Mouse (Mus musculus): Measurements from ENCODE around the gene Bglap3. TPM values are rescaled to one million over a fixed set of nuclear protein-coding genes. Genes with fewer than 3 reads are reported as not detected.
A peak's percentile ranks its signal among the peaks of the same experiment; 100 is the strongest.

The Bglap3 gene
- polyA plus RNA-seq, 1 experiment from 2014 or later: 0.28 TPM

GRCm38 (mm10) chr3:88335436-88336053 lies 37.0 kb downstream of the Bglap3 start:
- under 1% methylated on average over 27 of the region's 27 CpGs for WGBS
- no peaks in the 10 kb centered on the region for H3K9me3 ChIP-seq (ENCODE audit: control insufficient read depth, low read length)
- H3K4me1 ChIP-seq (ENCODE audit: control insufficient read depth, insufficient read depth, low read length): peaks cover 14% of the 10 kb centered on the region
- H3K27ac ChIP-seq (ENCODE audit: low read depth, low read length): peak overlapping the region; percentile 89
- H3K9ac ChIP-seq (ENCODE audit: low read depth, low read length): peak overlapping the region; percentile 70
- peak overlapping the region; percentile 54 for H3K4me3 ChIP-seq (ENCODE audit: low read length)
- peak; percentile 30 for ATAC-seq (ENCODE audit: low FRiP score, low TSS enrichment)
- peaks cover 6% of the 10 kb centered on the region; the same call in 1 of the 2 replicates for H3K36me3 ChIP-seq (ENCODE audit: control insufficient read depth, insufficient read depth, low read length)
- H3K4me2 ChIP-seq (replicated peaks; ENCODE audit: low read depth, low read length): peak overlapping the region; percentile 50
- no peaks in the 10 kb centered on the region for H3K27me3 ChIP-seq (ENCODE audit: control insufficient read depth, insufficient read depth, low read length)

GRCm38 (mm10) chr3:88334902-88335435 lies 37.6 kb downstream of the Bglap3 start:
- 34% methylated on average over 3 of the region's 3 CpGs for WGBS
- ATAC-seq (ENCODE audit: low FRiP score, low TSS enrichment): no peak
- Histone ChIP-seq H3K4me2 (replicated peaks; ENCODE audit: low read depth, low read length) (peak overlapping the region; percentile 50), H3K9me3 (ENCODE audit: control insufficient read depth, low read length) (no peaks in the 10 kb centered on the region), H3K27ac (ENCODE audit: low read depth, low read length) (no peak overlapping the region), H3K27me3 (ENCODE audit: control insufficient read depth, insufficient read depth, low read length) (no peaks in the 10 kb centered on the region), H3K4me3 (ENCODE audit: low read length) (peak overlapping the region; percentile 54), H3K4me1 (ENCODE audit: control insufficient read depth, insufficient read depth, low read length) (peaks cover 14% of the 10 kb centered on the region), H3K9ac (ENCODE audit: low read depth, low read length) (peak overlapping the region; percentile 70), H3K36me3 (ENCODE audit: control insufficient read depth, insufficient read depth, low read length) (peaks cover 9% of the 10 kb centered on the region; the same call in 1 of the 2 replicates)

- no peak overlapping the region for H3K27ac ChIP-seq (ENCODE audit: low read depth, low read length)
- H3K4me1 ChIP-seq (ENCODE audit: control insufficient read depth, insufficient read depth, low read length): peaks cover 14% of the 10 kb centered on the region
- H3K4me2 ChIP-seq (replicated peaks; ENCODE audit: low read depth, low read length): peak overlapping the region; percentile 24
- H3K4me3 ChIP-seq (ENCODE audit: low read length): peak overlapping the region; percentile 6; the same call in 1 of the 2 replicates
- H3K9me3 ChIP-seq (ENCODE audit: control insufficient read depth, low read length): no peaks in the 10 kb centered on the region
- 39% methylated on average over 12 of the region's 12 CpGs for WGBS
- H3K9ac ChIP-seq (ENCODE audit: low read depth, low read length): peak overlapping the region; percentile 28; the same call in 1 of the 2 replicates
- ATAC-seq (ENCODE audit: low FRiP score, low TSS enrichment): no peak
- no peaks in the 10 kb centered on the region for H3K27me3 ChIP-seq (ENCODE audit: control insufficient read depth, insufficient read depth, low read length)
- peaks cover 16% of the 10 kb centered on the region; the same call in 1 of the 2 replicates for H3K36me3 ChIP-seq (ENCODE audit: control insufficient read depth, insufficient read depth, low read length)
Measured at GRCm38 (mm10) chr3:88334029-88334658, 38.4 kb downstream of the Bglap3 start.

GRCm38 (mm10) chr3:88331282-88331681 lies 41.3 kb downstream of the Bglap3 start:
- no peak overlapping the region for H3K27ac ChIP-seq (ENCODE audit: low read depth, low read length)
- no peak overlapping the region for H3K4me2 ChIP-seq (replicated peaks; ENCODE audit: low read depth, low read length)
- no peak overlapping the region for H3K9ac ChIP-seq (ENCODE audit: low read depth, low read length)
- whole genome bisulfite sequencing: 39% methylated on average over 2 of the region's 2 CpGs
- no peaks in the 10 kb centered on the region for H3K9me3 ChIP-seq (ENCODE audit: control insufficient read depth, low read length)
- H3K4me1 ChIP-seq (ENCODE audit: control insufficient read depth, insufficient read depth, low read length): peaks cover 8% of the 10 kb centered on the region; the same call in 1 of the 2 replicates
- H3K27me3 ChIP-seq (ENCODE audit: control insufficient read depth, insufficient read depth, low read length): no peaks in the 10 kb centered on the region
- ATAC-seq (ENCODE audit: low FRiP score, low TSS enrichment): no peak
- no peak overlapping the region for H3K4me3 ChIP-seq (ENCODE audit: low read length)
- H3K36me3 ChIP-seq (ENCODE audit: control insufficient read depth, insufficient read depth, low read length): peaks cover 26% of the 10 kb centered on the region

- peaks cover 9% of the 10 kb centered on the region; the same call in 1 of the 2 replicates for H3K4me1 ChIP-seq (ENCODE audit: control insufficient read depth, insufficient read depth, low read length)
- H3K9me3 ChIP-seq (ENCODE audit: control insufficient read depth, low read length): no peaks in the 10 kb centered on the region
- H3K27me3 ChIP-seq (ENCODE audit: control insufficient read depth, insufficient read depth, low read length): no peaks in the 10 kb centered on the region
- 58% methylated on average over 5 of the region's 5 CpGs for WGBS
- no peak overlapping the region for H3K4me2 ChIP-seq (replicated peaks; ENCODE audit: low read depth, low read length)
- no peak overlapping the region for H3K27ac ChIP-seq (ENCODE audit: low read depth, low read length)
- H3K9ac ChIP-seq (ENCODE audit: low read depth, low read length): no peak overlapping the region
- no peak for ATAC-seq (ENCODE audit: low FRiP score, low TSS enrichment)
- H3K36me3 ChIP-seq (ENCODE audit: control insufficient read depth, insufficient read depth, low read length): peaks cover 26% of the 10 kb centered on the region
- no peak overlapping the region for H3K4me3 ChIP-seq (ENCODE audit: low read length)
Measured at GRCm38 (mm10) chr3:88328956-88329355, 43.6 kb downstream of the Bglap3 start.

GRCm38 (mm10) chr3:88324951-88325405 lies 47.6 kb downstream of the Bglap3 start, which contains the start of gene Glmp:
Gene Glmp (plus strand): TSS chr3:88325023.
- 1% methylated on average over 10 of the region's 10 CpGs for WGBS
- Histone ChIP-seq H3K27me3 (ENCODE audit: control insufficient read depth, insufficient read depth, low read length) (no peaks in the 10 kb centered on the region), H3K9me3 (ENCODE audit: control insufficient read depth, low read length) (no peaks in the 10 kb centered on the region), H3K4me1 (ENCODE audit: control insufficient read depth, insufficient read depth, low read length) (peaks cover 8% of the 10 kb centered on the region; the same call in 1 of the 2 replicates), H3K27ac (ENCODE audit: low read depth, low read length) (no peak within 1 kb of the TSS), H3K9ac (ENCODE audit: low read depth, low read length) (peak within 1 kb of the TSS; percentile 78), H3K4me3 (ENCODE audit: low read length) (peak within 1 kb of the TSS; percentile 72), H3K4me2 (replicated peaks; ENCODE audit: low read depth, low read length) (peak within 1 kb of the TSS; percentile 91), H3K36me3 (ENCODE audit: control insufficient read depth, insufficient read depth, low read length) (peaks cover 55% of the 10 kb centered on the region)
- peak; percentile 78 for ATAC-seq (ENCODE audit: low FRiP score, low TSS enrichment)

Other genes with a start within 250 kb of the Bglap3 start
- 12.6 and 21.8 TPM in 2 replicates for gene Mef2d, start 230.4 kb downstream of the Bglap3 start, polyA plus RNA-seq (2014; fragmentation: Nextera tagmentation; extraction: Ambion mirVana)
- gene Rhbg, start 118.0 kb downstream of the Bglap3 start, polyA plus RNA-seq (2014; fragmentation: Nextera tagmentation; extraction: Ambion mirVana): 2.2 and 3.7 TPM in 2 replicates
- gene Gm38392, start 85.5 kb downstream of the Bglap3 start, polyA plus RNA-seq (2014; fragmentation: Nextera tagmentation; extraction: Ambion mirVana): 0.79 TPM in 1 of 2 replicates, not detected in the other
- 15.4 and 20.0 TPM in 2 replicates for gene Tsacc, start 75.7 kb downstream of the Bglap3 start, polyA plus RNA-seq (2014; fragmentation: Nextera tagmentation; extraction: Ambion mirVana)
- 603 and 679 TPM in 2 replicates for gene Cct3, start 75.6 kb downstream of the Bglap3 start, polyA plus RNA-seq (2014; fragmentation: Nextera tagmentation; extraction: Ambion mirVana)
- gene Glmp, start 47.7 kb downstream of the Bglap3 start, polyA plus RNA-seq (2014; fragmentation: Nextera tagmentation; extraction: Ambion mirVana): 114 and 138 TPM in 2 replicates
- 3.4 and 5.5 TPM in 2 replicates for gene Tmem79, start 36.6 kb downstream of the Bglap3 start, polyA plus RNA-seq (2014; fragmentation: Nextera tagmentation; extraction: Ambion mirVana)
- gene Smg5, start 36.5 kb downstream of the Bglap3 start, polyA plus RNA-seq (2014; fragmentation: Nextera tagmentation; extraction: Ambion mirVana): 36.5 and 47.4 TPM in 2 replicates
- 7.9 and 8.5 TPM in 2 replicates for gene Paqr6, start 8.2 kb downstream of the Bglap3 start, polyA plus RNA-seq (2014; fragmentation: Nextera tagmentation; extraction: Ambion mirVana)
- gene Bglap2, start 6.0 kb upstream of the Bglap3 start, polyA plus RNA-seq (2014; fragmentation: Nextera tagmentation; extraction: Ambion mirVana): not detected in 2 replicates
- gene Bglap, start 11.7 kb upstream of the Bglap3 start, polyA plus RNA-seq (2014; fragmentation: Nextera tagmentation; extraction: Ambion mirVana): 0.57 TPM in 1 of 2 replicates, not detected in the other
- 169 and 181 TPM in 2 replicates for gene Pmf1, start 37.6 kb upstream of the Bglap3 start, polyA plus RNA-seq (2014; fragmentation: Nextera tagmentation; extraction: Ambion mirVana)
- 13.1 and 19.4 TPM in 2 replicates for gene Slc25a44, start 52.4 kb upstream of the Bglap3 start, polyA plus RNA-seq (2014; fragmentation: Nextera tagmentation; extraction: Ambion mirVana)
- 5.7 and 10.0 TPM in 2 replicates for gene Sema4a, start 88.4 kb upstream of the Bglap3 start, polyA plus RNA-seq (2014; fragmentation: Nextera tagmentation; extraction: Ambion mirVana)
- 41.6 and 55.7 TPM in 2 replicates for gene Lmna, start 137.2 kb upstream of the Bglap3 start, polyA plus RNA-seq (2014; fragmentation: Nextera tagmentation; extraction: Ambion mirVana)
- 31.6 and 32.2 TPM in 2 replicates for gene Mex3a, start 159.7 kb upstream of the Bglap3 start, polyA plus RNA-seq (2014; fragmentation: Nextera tagmentation; extraction: Ambion mirVana)
- gene Rab25, start 175.6 kb upstream of the Bglap3 start, polyA plus RNA-seq (2014; fragmentation: Nextera tagmentation; extraction: Ambion mirVana): 14.2 and 16.7 TPM in 2 replicates
- 81.7 and 165 TPM in 2 replicates for gene Lamtor2, start 180.3 kb upstream of the Bglap3 start, polyA plus RNA-seq (2014; fragmentation: Nextera tagmentation; extraction: Ambion mirVana)
- gene Ubqln4, start 181.0 kb upstream of the Bglap3 start, polyA plus RNA-seq (2014; fragmentation: Nextera tagmentation; extraction: Ambion mirVana): 51.4 and 73.4 TPM in 2 replicates
- gene Ssr2, start 203.1 kb upstream of the Bglap3 start, polyA plus RNA-seq (2014; fragmentation: Nextera tagmentation; extraction: Ambion mirVana): 260 and 303 TPM in 2 replicates
- gene Arhgef2, start 233.2 kb upstream of the Bglap3 start, polyA plus RNA-seq (2014; fragmentation: Nextera tagmentation; extraction: Ambion mirVana): 110 and 127 TPM in 2 replicates